ENCODE assay signal across 22 mouse cellular contexts in the genomic region with DNA sequence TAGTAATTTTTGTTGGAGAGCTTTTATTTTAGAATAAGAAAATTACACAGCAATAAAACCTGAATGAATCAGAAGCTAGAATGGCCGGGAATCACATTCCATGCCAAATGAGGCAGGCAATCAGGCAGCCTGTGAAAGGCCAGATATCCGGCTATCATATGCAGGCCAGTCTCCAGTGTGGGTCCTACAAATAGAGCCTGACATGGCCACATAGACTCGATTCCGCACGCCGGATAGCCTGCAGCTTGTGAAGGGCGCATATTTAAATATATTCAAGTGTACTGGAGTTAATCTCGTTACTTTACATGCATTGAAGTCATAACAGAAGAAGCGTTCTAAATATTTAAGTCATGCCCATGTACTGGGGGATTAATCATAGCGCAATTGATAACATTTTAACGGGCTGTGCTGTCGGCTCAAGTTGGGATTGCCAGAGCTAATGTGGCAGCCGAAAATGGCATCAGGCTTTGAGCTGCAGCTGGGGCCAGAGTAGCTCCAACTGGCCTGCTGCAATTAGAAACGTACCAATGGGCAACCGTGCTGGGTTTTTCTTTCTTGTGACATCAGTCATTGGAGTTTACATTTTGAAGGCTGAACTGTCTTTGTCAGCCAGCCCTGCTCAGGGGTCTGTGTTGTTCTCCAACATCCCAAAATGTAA.
DNase-seq lines count a peak whose midpoint lies in the region; ATAC-seq and TF ChIP-seq lines count a peak whose summit lies in the region.
"Had no signal": no experiment of that assay in that cellular context is flagged by ENCODE, and none has a peak within 500 bp of the region (broad histone marks: within the 10 kb centered on the region; RNA-seq: fewer than 3 reads in every experiment).

No protein-coding gene starts in this region.

- no peak for TF ChIP-seq CTCF in gastrocnemius, adult 2 months (IDR thresholded peaks at IDR 0.05)
- TF ChIP-seq CTCF in intestine, postnatal 0 days (IDR thresholded peaks at IDR 0.05; ENCODE audit: low read depth): no peak

- no peak for DNase-seq in gastrocnemius, adult 2 months
- no peak for DNase-seq in gastrocnemius, postnatal 36 days
- no peak for DNase-seq in neural tube, embryonic 10.5 days (ENCODE audit: extremely low spot score, low spot score)
- no peak for DNase-seq in heart, adult 18-20 months
- DNase-seq: adrenal gland, postnatal 36 days; cerebellum, adult 11 months; cerebellum, postnatal 10 days; heart, adult 2 months; heart, postnatal 14 days; kidney, adult 9 months; kidney, postnatal 14 days; lung, adult 18-20 months; lung, postnatal 10 days; thymus, adult 2 months had no signal

- H3K27ac ChIP-seq in gastrocnemius, adult 2 months: peak overlapping the region; percentile 25; the same call in 1 of the 2 replicates
- 0 out of 2 replicates have a peak overlapping the region, but pooled peaks have one; percentile 26 for H3K27ac ChIP-seq in neural tube, embryonic 12.5 days
- H3K27ac ChIP-seq in hindbrain, embryonic 16.5 days (ENCODE audit: low read depth, low read length): peak overlapping the region; percentile 49
- H3K27ac ChIP-seq in neural tube, embryonic 14.5 days (ENCODE audit: low read depth, low read length): peak overlapping the region; percentile 62
- H3K27ac ChIP-seq in intestine, postnatal 0 days (ENCODE audit: low read depth, low read length): no peak overlapping the region
- H3K27ac ChIP-seq: forebrain, embryonic 10.5 days; heart, adult 2 months; heart, embryonic 13.5 days; layer of hippocampus, adult 2 months had no signal

- H3K36me3 ChIP-seq in neural tube, embryonic 12.5 days: 0 out of 2 replicates have a peak, but pooled peaks cover 3% of the 10 kb centered on the region
- H3K36me3 ChIP-seq in hindbrain, embryonic 16.5 days (ENCODE audit: control insufficient read depth, insufficient read depth, low read length): no peaks in the 10 kb centered on the region
- H3K36me3 ChIP-seq in neural tube, embryonic 14.5 days (ENCODE audit: control insufficient read depth, insufficient read depth, low read length): no peaks in the 10 kb centered on the region
- no peaks in the 10 kb centered on the region for H3K36me3 ChIP-seq in intestine, postnatal 0 days (ENCODE audit: control insufficient read depth, insufficient read depth)
- H3K36me3 ChIP-seq: forebrain, embryonic 10.5 days; heart, embryonic 13.5 days had no signal

- H3K4me1 ChIP-seq in neural tube, embryonic 12.5 days: peaks cover 49% of the 10 kb centered on the region
- peaks cover 15% of the 10 kb centered on the region for H3K4me1 ChIP-seq in hindbrain, embryonic 16.5 days (ENCODE audit: control insufficient read depth, insufficient read depth, low read depth, low read length)
- H3K4me1 ChIP-seq in neural tube, embryonic 14.5 days (ENCODE audit: control insufficient read depth, insufficient read depth, low read length): peaks cover 60% of the 10 kb centered on the region
- 0 out of 2 replicates have a peak, but pooled peaks cover 5% of the 10 kb centered on the region for H3K4me1 ChIP-seq in intestine, postnatal 0 days (replicated peaks; ENCODE audit: control insufficient read depth, insufficient read depth, low read length)
- H3K4me1 ChIP-seq: heart, embryonic 13.5 days had no signal

- intact Hi-C loops in gastrocnemius, adult 2 months (cut with DNase I): no loop called here
- intact Hi-C loops in gastrocnemius, postnatal 36 days (cut with DNase I): no loop called here

- H3K27me3 ChIP-seq in neural tube, embryonic 12.5 days (replicated peaks): no peaks in the 10 kb centered on the region
- no peaks in the 10 kb centered on the region for H3K27me3 ChIP-seq in hindbrain, embryonic 16.5 days (replicated peaks; ENCODE audit: control insufficient read depth, insufficient read depth, low read length)
- no peaks in the 10 kb centered on the region for H3K27me3 ChIP-seq in neural tube, embryonic 14.5 days (ENCODE audit: control insufficient read depth, insufficient read depth, low read length)
- H3K27me3 ChIP-seq in intestine, postnatal 0 days (replicated peaks; ENCODE audit: control insufficient read depth, insufficient read depth, low read length): peaks cover 27% of the 10 kb centered on the region
- H3K27me3 ChIP-seq: Patski had no signal

- H3K4me3 ChIP-seq in gastrocnemius, adult 2 months: peak overlapping the region; percentile 4
- no peak overlapping the region for H3K4me3 ChIP-seq in neural tube, embryonic 12.5 days
- no peak overlapping the region for H3K4me3 ChIP-seq in hindbrain, embryonic 16.5 days (ENCODE audit: low read length)
- no peak overlapping the region for H3K4me3 ChIP-seq in neural tube, embryonic 14.5 days (ENCODE audit: low read depth, low read length)
- H3K4me3 ChIP-seq in intestine, postnatal 0 days (ENCODE audit: low read depth, low read length): no peak overlapping the region
- H3K4me3 ChIP-seq: forebrain, embryonic 10.5 days; heart, adult 2 months; heart, embryonic 13.5 days; layer of hippocampus, adult 2 months had no signal

- H3K9me3 ChIP-seq in neural tube, embryonic 12.5 days: no peaks in the 10 kb centered on the region
- no peaks in the 10 kb centered on the region for H3K9me3 ChIP-seq in hindbrain, embryonic 16.5 days (ENCODE audit: control insufficient read depth, low read length)
- H3K9me3 ChIP-seq in neural tube, embryonic 14.5 days (ENCODE audit: control insufficient read depth, low read length): no peaks in the 10 kb centered on the region
- H3K9me3 ChIP-seq in intestine, postnatal 0 days (ENCODE audit: control insufficient read depth): no peaks in the 10 kb centered on the region
- H3K9me3 ChIP-seq: forebrain, embryonic 10.5 days; heart, embryonic 13.5 days had no signal

- no peak overlapping the region for H3K4me2 ChIP-seq in neural tube, embryonic 12.5 days (replicated peaks)
- H3K4me2 ChIP-seq in hindbrain, embryonic 16.5 days (ENCODE audit: low read length): no peak overlapping the region
- no peak overlapping the region for H3K4me2 ChIP-seq in neural tube, embryonic 14.5 days (ENCODE audit: low read depth, low read length)
- no peak overlapping the region for H3K4me2 ChIP-seq in intestine, postnatal 0 days (replicated peaks; ENCODE audit: low read depth)
- H3K4me2 ChIP-seq: heart, embryonic 13.5 days had no signal

- no peak for ATAC-seq in neural tube, embryonic 12.5 days (ENCODE audit: low FRiP score, low read depth)
- ATAC-seq in hindbrain, embryonic 16.5 days: no peak
- ATAC-seq in neural tube, embryonic 14.5 days (ENCODE audit: low read depth): no peak
- no peak for ATAC-seq in intestine, postnatal 0 days
- ATAC-seq: Patski had no signal

- WGBS in neural tube, embryonic 12.5 days: 57% methylated on average over 15 of the region's 15 CpGs
- WGBS in hindbrain, embryonic 16.5 days: 46% methylated on average over 15 of the region's 15 CpGs
- 34% methylated on average over 15 of the region's 15 CpGs for WGBS in neural tube, embryonic 14.5 days
- WGBS in intestine, postnatal 0 days: 76% methylated on average over 15 of the region's 15 CpGs

- no peak overlapping the region for H3K9ac ChIP-seq in neural tube, embryonic 12.5 days
- 0 out of 2 replicates have a peak overlapping the region, but pooled peaks have one; percentile 19 for H3K9ac ChIP-seq in hindbrain, embryonic 16.5 days (ENCODE audit: low read depth, low read length)
- no peak overlapping the region for H3K9ac ChIP-seq in neural tube, embryonic 14.5 days (replicated peaks; ENCODE audit: low read depth, low read length)
- no peak overlapping the region for H3K9ac ChIP-seq in intestine, postnatal 0 days (ENCODE audit: low read depth, low read length)
- H3K9ac ChIP-seq: heart, embryonic 13.5 days had no signal
